Mouse (Mus musculus) small intestine, adult 2 months (tissue): ENCODE measurements around the gene Bpnt1.

ENCODE experiments used
- CTCF ChIP-seq: fragments of 200-500 bp; IDR thresholded peaks from 2 replicates; pipeline ENCODE4 v1.5.1; 2012; ENCODE audit warnings: low read depth, mild to moderate bottlenecking, control low read depth, inconsistent platforms, low read length, moderate library complexity, mixed read lengths; ENCODE audit not compliant: insufficient replicate concordance, insufficient read length; ENCODE audit errors: extremely low read depth
- POLR2A ChIP-seq: fragments of 200-500 bp; IDR thresholded peaks from 2 replicates; pipeline ENCODE4 v1.6.1; 2012; ENCODE audit warnings: low read depth, mild to moderate bottlenecking, control low read depth, inconsistent platforms, low read length, moderate library complexity

GRCm38 (mm10) chr1:185358211-185358610 lies 26.3 kb downstream of the Bpnt1 start:
- TF ChIP-seq CTCF = no peak
- TF ChIP-seq POLR2A = no peak
